Mouse (Mus musculus) forebrain, embryonic 14.5 days (tissue): Measurements from ENCODE around the gene Rgs8. TPM values are rescaled to one million over a fixed set of nuclear protein-coding genes. Genes with fewer than 3 reads are reported as not detected.
A peak's percentile ranks its signal among the peaks of the same experiment; 100 is the strongest.

Experiments
- ATAC-seq: fragments of 200-750 bp; cut with Nextera tagmentation; 2 replicates; pipeline ENCODE4 v1.8.0; 2017; ENCODE audit warnings: mild to moderate bottlenecking, moderate library complexity
- DNase-seq: peaks from one replicate; pipeline ENCODE4 v3.0.0-alpha.2; 2015; ENCODE audit warnings: low spot score
- H3K27ac ChIP-seq: fragments of 300-500 bp; sonication (generic); 2 replicates; pipeline ENCODE4 v1.5.1; 2014; ENCODE audit warnings: low read depth, mild to moderate bottlenecking, control low read depth, low read length, moderate library complexity
- H3K27me3 ChIP-seq: fragments of 300-500 bp; sonication (generic); replicated peaks from 2 replicates; pipeline ENCODE4 v1.6.1; 2014; ENCODE audit warnings: low read length, control low read depth, mixed read lengths; ENCODE audit not compliant: control insufficient read depth, insufficient read depth
- H3K36me3 ChIP-seq: fragments of 300-500 bp; sonication (generic); 2 replicates; pipeline ENCODE4 v1.6.1; 2014; ENCODE audit warnings: low read length, control low read depth; ENCODE audit not compliant: control insufficient read depth, insufficient read depth
- H3K4me1 ChIP-seq: fragments of 300-500 bp; sonication (generic); 2 replicates; pipeline ENCODE4 v1.6.1; 2014; ENCODE audit warnings: antibody characterized with exemption, low read length, control low read depth; ENCODE audit not compliant: control insufficient read depth, insufficient read depth
- H3K4me2 ChIP-seq: fragments of 300-500 bp; sonication (generic); 2 replicates; pipeline ENCODE4 v1.6.1; 2014; ENCODE audit warnings: mild to moderate bottlenecking, control low read depth, low read length
- H3K4me3 ChIP-seq: fragments of 300-500 bp; sonication (generic); 2 replicates; pipeline ENCODE4 v1.5.1; 2014; ENCODE audit warnings: low read depth, low read length, control low read depth
- H3K9ac ChIP-seq: fragments of 300-500 bp; sonication (generic); 2 replicates; pipeline ENCODE4 v1.6.1; 2014; ENCODE audit warnings: mild to moderate bottlenecking, low read length, control low read depth, moderate library complexity
- H3K9me3 ChIP-seq: fragments of 300-500 bp; sonication (generic); replicated peaks from 2 replicates; pipeline ENCODE4 v1.6.1; 2016; ENCODE audit warnings: low read length, control low read depth, mixed read lengths; ENCODE audit not compliant: control insufficient read depth
- WGBS: fragments of 180-500 bp; shearing (Covaris S2); extraction: QIAGEN DNeasy Blood & Tissue Kit; methylation state at CpG from one replicate; pipeline ENCODE4 v1.1.7; 2014; 5-methylcytosine and 5-hydroxymethylcytosine counted together
- polyA plus RNA-seq: library from polyadenylated mRNA; unstranded; fragments of >200 nt; fragmentation: Nextera tagmentation; extraction: Ambion mirVana; gene quantifications from 2 replicates; pipeline ENCODE4 v1.2.1, GENCODE M21; 2014

The Rgs8 gene
- polyA plus RNA-seq, 1 experiment from 2014 or later: 14.6 TPM

GRCm38 (mm10) chr1:153704996-153705395, 52.2 kb downstream of the Rgs8 start:
- H3K9me3 ChIP-seq: no peaks in the 10 kb centered on the region
- H3K4me1 ChIP-seq: peaks cover 17% of the 10 kb centered on the region
- no peak overlapping the region for H3K4me3 ChIP-seq
- H3K4me2 ChIP-seq: no peak overlapping the region
- no peaks in the 10 kb centered on the region for H3K36me3 ChIP-seq
- no peaks in the 10 kb centered on the region for H3K27me3 ChIP-seq
- DNase-seq: peak; percentile 22
- H3K9ac ChIP-seq: no peak overlapping the region
- H3K27ac ChIP-seq: no peak overlapping the region
- WGBS: 21% methylated on average over 3 of the region's 3 CpGs
- ATAC-seq: no peak

GRCm38 (mm10) chr1:153708626-153709025, 55.8 kb downstream of the Rgs8 start:
- Histone ChIP-seq H3K27ac (no peak overlapping the region), H3K27me3 (no peaks in the 10 kb centered on the region), H3K9me3 (no peaks in the 10 kb centered on the region), H3K4me1 (peaks cover 7% of the 10 kb centered on the region), H3K4me2 (no peak overlapping the region), H3K9ac (no peak overlapping the region), H3K4me3 (no peak overlapping the region), H3K36me3 (no peaks in the 10 kb centered on the region)
- 84% methylated on average over 5 of the region's 5 CpGs for WGBS
- ATAC-seq (no peak), DNase-seq (no peak)

- no peaks in the 10 kb centered on the region for H3K36me3 ChIP-seq
- no peak overlapping the region for H3K27ac ChIP-seq
- no peak overlapping the region for H3K4me2 ChIP-seq
- no peaks in the 10 kb centered on the region for H3K9me3 ChIP-seq
- no peaks in the 10 kb centered on the region; the same call in 1 of the 2 replicates for H3K4me1 ChIP-seq
- no peak for ATAC-seq
- no peak overlapping the region for H3K9ac ChIP-seq
- no peak for DNase-seq
- whole genome bisulfite sequencing: 80% methylated on average over 5 of the region's 5 CpGs
- H3K4me3 ChIP-seq: no peak overlapping the region
- no peaks in the 10 kb centered on the region for H3K27me3 ChIP-seq
Measured at GRCm38 (mm10) chr1:153709451-153709850, 56.6 kb downstream of the Rgs8 start.

- H3K27me3 ChIP-seq: no peaks in the 10 kb centered on the region
- no peak overlapping the region for H3K4me2 ChIP-seq
- no peaks in the 10 kb centered on the region for H3K4me1 ChIP-seq
- 91% methylated on average over 3 of the region's 3 CpGs for WGBS
- no peak overlapping the region for H3K27ac ChIP-seq
- DNase-seq: no peak
- no peak overlapping the region for H3K9ac ChIP-seq
- H3K4me3 ChIP-seq: no peak overlapping the region
- no peaks in the 10 kb centered on the region for H3K9me3 ChIP-seq
- no peaks in the 10 kb centered on the region for H3K36me3 ChIP-seq
- ATAC-seq: no peak
Measured at GRCm38 (mm10) chr1:153711544-153712262, 58.9 kb downstream of the Rgs8 start.

GRCm38 (mm10) chr1:153712633-153713032, 59.8 kb downstream of the Rgs8 start:
- Histone ChIP-seq H3K36me3 (no peaks in the 10 kb centered on the region), H3K4me1 (no peaks in the 10 kb centered on the region), H3K4me3 (no peak overlapping the region), H3K4me2 (no peak overlapping the region), H3K27ac (no peak overlapping the region), H3K9ac (no peak overlapping the region), H3K9me3 (no peaks in the 10 kb centered on the region), H3K27me3 (no peaks in the 10 kb centered on the region)
- DNase-seq (no peak), ATAC-seq (no peak)
- WGBS: 91% methylated on average over 2 of the region's 2 CpGs

GRCm38 (mm10) chr1:153717990-153718389, 65.2 kb downstream of the Rgs8 start:
- Histone ChIP-seq H3K9me3 (no peaks in the 10 kb centered on the region), H3K27me3 (no peaks in the 10 kb centered on the region), H3K4me1 (no peaks in the 10 kb centered on the region), H3K36me3 (no peaks in the 10 kb centered on the region), H3K9ac (no peak overlapping the region), H3K4me2 (no peak overlapping the region), H3K27ac (no peak overlapping the region), H3K4me3 (no peak overlapping the region)
- DNase-seq: no peak
- no peak for ATAC-seq
- 88% methylated on average over 1 of the region's 1 CpGs for WGBS

- Histone ChIP-seq H3K27ac (no peak overlapping the region), H3K4me2 (no peak overlapping the region), H3K36me3 (no peaks in the 10 kb centered on the region), H3K4me3 (no peak overlapping the region), H3K4me1 (no peaks in the 10 kb centered on the region), H3K27me3 (no peaks in the 10 kb centered on the region), H3K9me3 (no peaks in the 10 kb centered on the region), H3K9ac (no peak overlapping the region)
- DNase-seq (no peak), ATAC-seq (no peak)
- WGBS: 72% methylated on average over 7 of the region's 7 CpGs
Measured at GRCm38 (mm10) chr1:153720935-153721334, 68.1 kb downstream of the Rgs8 start.

GRCm38 (mm10) chr1:153721565-153722310, 68.9 kb downstream of the Rgs8 start:
- no peaks in the 10 kb centered on the region for H3K27me3 ChIP-seq
- DNase-seq: no peak
- no peaks in the 10 kb centered on the region for H3K9me3 ChIP-seq
- 87% methylated on average over 9 of the region's 9 CpGs for WGBS
- H3K36me3 ChIP-seq: no peaks in the 10 kb centered on the region
- H3K27ac ChIP-seq: no peak overlapping the region
- no peak overlapping the region for H3K9ac ChIP-seq
- no peak for ATAC-seq
- no peak overlapping the region for H3K4me2 ChIP-seq
- no peaks in the 10 kb centered on the region for H3K4me1 ChIP-seq
- H3K4me3 ChIP-seq: no peak overlapping the region

GRCm38 (mm10) chr1:153723426-153723825, 70.6 kb downstream of the Rgs8 start:
- no peaks in the 10 kb centered on the region for H3K9me3 ChIP-seq
- no peak overlapping the region for H3K4me2 ChIP-seq
- H3K9ac ChIP-seq: no peak overlapping the region
- no peak for ATAC-seq
- 85% methylated on average over 9 of the region's 9 CpGs for WGBS
- no peaks in the 10 kb centered on the region for H3K36me3 ChIP-seq
- H3K27ac ChIP-seq: no peak overlapping the region
- no peak overlapping the region for H3K4me3 ChIP-seq
- H3K4me1 ChIP-seq: no peaks in the 10 kb centered on the region
- no peaks in the 10 kb centered on the region for H3K27me3 ChIP-seq
- DNase-seq: no peak
